Mouse (Mus musculus) right cerebral cortex, postnatal 36 days (tissue): ENCODE measurements at regions not wholly inside any gene's neighbourhood (a gene's known extent, or its start where the extent isn't known, plus 50 kb on each side); places are given as distances from the start of the nearest gene placed in this dataset.

Experiments used
- DNase-seq, 2 experiments: peaks; one replicate each; pipeline ENCODE4 v3.0.0; 2022; ENCODE audit warnings: low spot score in 2 of 2, mixed read lengths in 1 of 2

DNA sequence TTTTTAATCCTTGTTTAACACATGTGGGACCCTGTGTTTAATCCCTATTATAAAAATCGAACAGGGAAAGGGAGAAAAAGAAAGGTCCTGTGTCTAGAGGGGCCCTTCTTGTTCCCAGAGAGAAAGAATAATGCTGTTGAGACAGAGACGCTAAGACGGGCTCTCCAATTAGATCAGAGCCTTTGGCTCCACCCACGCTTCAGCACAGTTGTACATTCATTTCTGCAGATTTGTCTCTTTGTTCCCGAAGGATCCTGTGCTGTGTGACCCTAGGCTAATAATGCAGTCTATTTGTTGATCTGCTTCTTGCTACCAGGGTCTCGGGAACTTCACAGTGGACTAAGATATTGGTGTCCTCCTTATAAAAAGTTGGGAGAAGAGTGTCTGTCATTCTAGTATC, 92.0 kb downstream of the Cdc5l start:
- DNase-seq, result no peak

DNA sequence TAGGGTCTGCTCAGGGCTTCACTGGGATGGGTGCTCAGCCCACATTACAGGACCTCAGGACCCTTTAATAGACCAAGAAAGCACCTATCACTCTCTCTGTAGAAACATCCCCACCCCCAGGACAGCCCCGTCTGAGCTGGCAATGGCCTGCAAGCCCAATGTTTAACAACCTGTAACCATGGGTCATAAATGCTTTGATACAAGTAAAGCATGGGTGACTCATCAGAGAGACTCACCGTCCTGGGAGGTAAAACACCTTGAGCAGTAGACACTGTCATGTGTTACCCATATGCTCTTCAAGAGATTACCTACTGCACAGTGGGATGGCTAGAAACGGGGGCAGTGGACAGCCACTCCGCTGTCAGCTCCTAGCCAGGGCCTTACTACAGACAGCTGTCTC, 92.7 kb downstream of the Cdc5l start:
- no peak for DNase-seq

DNA sequence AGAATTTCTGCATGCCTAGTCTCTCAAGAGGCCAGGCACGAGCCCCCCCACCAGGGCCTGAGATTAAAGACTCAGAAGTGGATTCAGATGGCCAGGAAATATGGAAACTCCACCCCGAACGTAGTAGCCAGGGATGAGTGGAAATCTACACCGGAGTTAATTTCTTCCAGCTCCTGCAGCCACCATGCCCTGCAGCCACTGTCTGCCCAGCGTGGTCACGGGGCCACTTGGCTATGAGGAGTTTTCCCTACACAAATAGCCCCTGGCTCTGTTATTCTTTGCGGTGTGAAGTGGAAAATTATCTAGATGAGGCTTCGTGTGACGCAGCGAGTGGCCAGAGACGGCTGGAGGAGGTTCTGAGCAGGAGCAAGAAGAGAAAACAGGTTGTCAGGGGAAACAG, 94.3 kb downstream of the Cdc5l start:
- no peak for DNase-seq

DNA sequence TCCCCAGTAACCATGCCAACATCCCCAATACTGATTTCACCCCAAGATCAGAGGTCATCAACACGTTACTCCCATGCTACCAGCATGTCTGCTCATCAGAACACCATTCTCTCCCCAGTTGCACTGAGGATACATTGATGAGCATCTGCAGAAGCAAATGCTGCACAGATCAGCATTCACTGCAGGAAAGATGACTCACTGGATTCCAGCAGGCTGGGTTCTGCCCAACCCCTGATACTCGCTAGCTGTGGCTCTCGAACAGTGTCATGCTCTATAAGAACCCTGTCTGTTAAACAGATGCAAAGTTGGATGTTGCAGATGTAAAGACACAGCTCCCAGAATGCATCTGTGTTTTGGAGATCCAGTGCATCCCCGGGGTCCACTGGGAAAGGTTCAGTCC, 95.5 kb downstream of the Cdc5l start:
- DNase-seq, result no peak

DNA sequence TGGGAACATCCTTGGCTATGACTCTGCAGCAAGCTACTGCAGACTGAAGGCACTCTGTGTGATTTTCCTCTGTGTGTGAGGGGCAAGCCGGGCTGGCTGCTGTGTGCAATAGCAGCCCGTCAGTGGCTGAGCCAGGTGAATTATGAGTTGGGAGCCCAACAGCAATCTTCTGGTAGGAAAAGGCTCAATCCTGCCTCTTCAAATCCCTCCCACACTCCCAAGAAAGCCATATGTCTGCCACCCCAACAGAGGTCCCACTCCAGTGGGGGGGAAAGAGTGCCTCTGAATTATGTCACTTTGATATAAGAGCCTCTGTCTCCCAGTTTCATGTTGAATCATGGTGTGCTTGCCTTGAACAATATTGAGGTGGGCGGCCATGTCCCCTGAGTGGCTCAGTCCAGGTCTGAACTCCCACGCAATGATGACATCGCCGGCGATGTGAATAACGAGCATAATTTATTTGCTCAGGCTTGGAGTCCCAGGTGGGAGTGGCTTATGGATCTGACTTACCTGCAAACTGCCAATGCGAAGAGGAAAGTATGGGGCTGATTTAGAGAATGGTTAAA, 97.9 kb downstream of the Cdc5l start:
- DNase-seq, result no peak

DNA sequence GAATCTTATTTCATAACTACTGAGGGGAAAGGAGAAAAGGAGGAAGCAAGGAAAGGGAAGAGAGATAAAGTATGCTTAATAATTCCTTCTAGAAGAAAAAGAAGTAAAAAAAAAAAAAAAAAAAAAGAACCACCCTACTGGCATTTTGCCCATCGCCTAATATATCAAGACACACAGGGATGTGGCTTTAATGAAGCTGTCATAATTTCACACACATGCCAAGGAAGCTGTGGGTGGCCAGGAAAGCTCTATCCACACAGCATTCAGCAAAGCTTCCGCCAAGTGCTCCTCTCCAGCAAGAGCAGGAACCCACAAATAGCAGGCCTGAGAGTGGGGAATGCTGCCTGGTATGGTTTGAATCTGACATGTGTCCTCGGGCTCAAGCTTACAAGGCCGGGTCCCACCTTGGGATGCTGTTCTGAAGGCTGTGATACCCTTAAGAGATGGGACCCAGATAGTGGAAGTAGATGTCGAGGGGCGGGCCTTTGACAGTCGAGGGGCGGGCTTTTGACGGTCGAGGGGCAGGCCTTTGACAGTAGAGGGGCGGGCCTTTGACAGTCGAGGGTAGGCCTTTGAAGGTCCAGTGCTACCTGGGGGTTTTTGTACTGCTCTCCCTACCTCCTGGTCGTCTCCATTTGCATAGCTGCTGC, 98.7 kb downstream of the Cdc5l start:
- peak; percentile 17 to 36 for DNase-seq

DNA sequence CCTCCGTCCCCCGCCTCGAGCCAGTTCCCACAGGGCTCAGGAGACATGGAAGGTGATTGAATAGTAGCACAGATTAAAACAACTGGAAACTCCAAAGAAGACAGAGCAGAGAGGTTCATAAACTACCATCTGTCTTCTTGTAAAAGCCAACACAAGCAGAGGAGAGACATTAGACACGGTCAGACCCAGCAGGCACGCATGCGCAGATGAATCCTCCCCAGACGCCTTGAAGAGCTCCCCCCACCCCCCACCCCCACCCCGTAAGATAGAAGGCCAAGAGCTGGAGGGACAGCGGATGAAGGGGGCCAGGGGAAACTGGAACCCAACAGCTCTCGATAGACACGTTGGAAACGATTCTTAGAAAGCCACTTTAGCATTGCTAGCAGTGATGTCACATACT, 101.2 kb downstream of the Cdc5l start:
- no peak for DNase-seq

DNA sequence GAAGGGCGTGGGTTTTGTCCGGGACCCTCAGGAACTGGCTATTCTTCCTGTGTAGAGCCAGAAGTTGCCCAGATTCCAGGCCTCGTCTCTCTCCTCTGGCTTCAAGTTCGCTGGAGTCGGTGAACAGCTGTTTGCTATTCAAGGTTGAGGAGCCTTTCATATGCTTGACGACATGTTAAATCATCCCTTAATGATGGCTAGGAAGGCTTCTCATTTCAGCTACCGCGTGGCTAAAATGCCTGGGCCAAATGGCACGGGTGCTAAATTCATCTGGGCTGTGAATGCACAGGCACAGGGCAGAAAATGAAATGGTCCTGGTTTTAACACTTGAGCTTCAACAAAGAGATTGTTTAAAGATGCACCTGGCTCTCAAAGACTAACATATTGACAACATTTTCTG, 104.3 kb downstream of the Cdc5l start:
- no peak for DNase-seq

DNA sequence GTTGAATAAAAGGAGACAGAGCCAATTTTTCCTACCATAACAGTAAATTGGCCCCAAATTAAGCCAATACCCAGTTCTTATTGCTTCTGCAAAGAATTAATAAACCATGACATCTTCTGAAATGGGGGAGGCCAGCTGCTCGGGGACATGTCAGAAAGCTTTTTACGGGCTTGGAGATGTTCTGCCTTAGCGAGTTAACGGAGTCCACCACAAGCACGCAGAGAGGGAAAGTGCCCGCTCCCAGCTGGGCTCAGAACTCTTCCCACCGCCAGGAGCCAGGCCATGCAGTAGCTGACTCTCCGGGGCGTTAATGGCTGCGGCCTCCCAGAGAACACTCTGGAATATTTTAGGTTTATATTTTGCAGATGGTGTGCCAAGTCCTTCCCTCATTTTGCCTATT, 106.8 kb downstream of the Cdc5l start:
- no peak for DNase-seq

DNA sequence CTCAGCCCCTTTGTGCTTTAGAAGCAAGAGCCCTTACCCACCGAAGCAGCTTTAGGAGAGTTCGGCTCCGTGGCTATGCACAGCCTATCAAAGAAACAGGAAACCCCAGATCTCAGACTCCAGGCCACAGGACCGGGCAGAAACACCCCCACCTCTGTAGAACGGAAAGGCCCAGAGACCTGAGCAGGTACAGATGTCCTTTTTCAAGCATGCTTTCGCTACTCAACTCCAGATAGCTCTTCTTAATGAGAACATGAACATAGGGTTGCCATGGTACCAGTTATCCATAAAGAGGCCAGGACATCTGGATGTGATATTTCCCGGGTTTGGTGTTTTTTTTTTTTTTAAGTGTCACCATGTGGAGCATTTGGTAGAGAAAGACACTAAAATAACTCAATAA, 107.4 kb downstream of the Cdc5l start:
- DNase-seq, result no peak

DNA sequence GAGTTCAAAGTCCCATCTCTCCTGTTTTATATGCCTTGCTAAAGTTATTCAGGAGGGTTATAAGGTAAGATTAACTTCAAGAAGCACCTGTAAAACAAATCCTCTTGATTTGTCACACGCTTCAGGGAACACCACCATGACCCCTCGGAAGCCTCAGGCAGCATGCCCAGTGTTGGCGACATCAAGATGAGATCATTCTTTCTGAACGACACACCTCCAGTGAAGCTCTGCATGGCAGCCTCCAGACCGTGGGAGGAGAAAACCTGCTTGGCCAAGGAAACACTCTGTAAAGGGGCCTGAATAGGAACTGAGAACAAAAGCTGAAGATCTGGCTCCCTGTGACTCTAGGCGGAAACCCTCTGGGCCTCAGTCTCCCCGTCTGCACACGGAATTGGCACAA, 110.7 kb downstream of the Cdc5l start:
- no peak for DNase-seq

DNA sequence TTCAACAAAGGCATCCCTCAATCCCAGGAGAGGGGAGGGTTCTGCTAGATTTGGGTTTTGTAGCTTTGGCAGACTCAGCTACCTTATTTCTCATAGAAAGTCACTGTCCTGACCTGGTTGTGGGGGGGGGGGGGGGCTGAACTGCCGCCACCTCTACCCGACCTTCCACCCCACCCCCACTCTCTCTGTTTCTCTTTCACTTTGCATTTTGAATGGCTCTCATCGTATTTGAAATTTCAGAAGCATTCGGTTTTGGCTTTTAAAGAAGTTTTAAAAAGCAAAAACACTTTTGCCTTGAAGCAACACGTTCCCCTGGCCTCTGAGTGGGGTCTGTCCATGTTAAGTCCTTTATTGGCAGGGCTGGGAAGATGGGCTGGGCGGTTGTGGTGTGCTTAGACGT, 113.5 kb downstream of the Cdc5l start:
- no peak for DNase-seq

DNA sequence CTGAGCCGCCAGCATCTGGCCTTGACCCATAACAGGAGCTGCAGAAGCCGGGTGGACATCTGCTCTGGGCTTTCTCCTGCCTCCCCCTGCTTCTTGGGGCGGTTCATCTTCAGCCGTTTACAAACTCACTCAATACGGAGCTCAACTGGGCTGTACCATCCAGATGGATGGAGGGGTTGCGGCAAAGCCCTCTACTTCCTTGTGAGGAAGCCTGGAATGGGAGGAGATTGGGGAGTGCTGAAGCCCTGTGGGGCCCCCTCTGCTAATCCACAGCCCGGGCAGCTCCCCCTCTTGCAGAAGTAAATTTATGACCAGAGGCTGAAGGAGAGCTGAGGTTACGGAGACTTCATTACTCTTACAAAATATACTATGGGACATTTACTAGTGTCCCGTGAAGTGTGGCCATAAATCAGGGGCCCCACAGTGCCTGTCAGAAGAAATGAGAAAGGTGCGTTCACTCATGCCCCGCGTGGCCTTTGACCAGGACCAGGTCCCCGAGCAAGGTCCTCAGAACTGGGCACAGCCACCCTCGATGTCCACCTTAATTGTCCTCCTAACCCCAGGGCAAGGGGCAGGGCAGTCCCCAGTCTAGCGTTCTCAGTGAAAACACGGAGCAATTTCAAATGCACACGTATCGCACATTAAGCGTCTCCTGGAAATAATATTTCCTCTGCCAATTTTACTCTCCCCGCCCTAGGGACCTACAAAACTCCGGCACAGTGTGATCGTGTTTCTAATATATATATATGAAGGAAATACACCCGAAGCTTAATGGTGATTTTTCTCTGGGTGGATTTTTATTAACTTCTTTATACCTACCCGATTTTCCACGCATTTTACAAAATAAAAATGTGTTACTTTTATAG, 115.1 kb downstream of the Cdc5l start:
- no peak for DNase-seq

DNA sequence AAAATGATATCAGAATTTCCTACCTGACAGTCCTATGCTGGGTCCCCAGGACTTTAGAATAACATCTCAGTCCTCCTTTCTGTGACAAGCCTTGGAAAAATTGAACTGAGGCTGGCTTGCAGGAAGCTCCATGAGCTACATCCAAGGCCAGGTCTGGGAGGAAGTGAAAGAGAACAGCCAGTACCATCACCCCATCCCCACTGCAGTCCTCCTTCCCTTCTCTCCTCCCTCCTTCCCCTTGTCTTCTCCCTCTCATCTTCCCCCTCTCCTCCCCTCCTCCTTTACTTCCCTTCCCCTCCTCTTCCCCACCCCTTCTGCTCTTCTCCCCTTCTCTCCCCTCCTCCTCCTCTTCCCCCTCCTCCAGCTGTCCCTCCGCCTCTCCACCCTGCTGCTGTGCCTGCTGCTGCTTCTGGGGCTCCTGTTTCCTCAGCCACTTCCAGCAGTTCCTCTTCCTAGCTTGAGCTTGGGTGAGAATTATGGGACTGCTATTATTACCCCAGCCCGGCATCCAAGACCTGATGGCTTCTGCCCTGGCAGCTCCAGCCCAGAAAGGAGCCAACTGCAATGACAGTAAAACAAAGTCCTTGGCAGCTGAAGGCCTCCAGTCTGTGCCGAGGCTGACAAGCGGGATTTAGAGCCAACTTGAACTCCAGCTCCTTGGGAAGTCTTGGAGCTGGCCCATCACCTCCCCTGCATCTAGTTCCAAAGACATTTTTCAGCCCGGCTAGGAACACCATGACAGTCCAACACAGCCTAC, 120.8 kb downstream of the Cdc5l start:
- DNase-seq, result peak; percentile 14 to 43

DNA sequence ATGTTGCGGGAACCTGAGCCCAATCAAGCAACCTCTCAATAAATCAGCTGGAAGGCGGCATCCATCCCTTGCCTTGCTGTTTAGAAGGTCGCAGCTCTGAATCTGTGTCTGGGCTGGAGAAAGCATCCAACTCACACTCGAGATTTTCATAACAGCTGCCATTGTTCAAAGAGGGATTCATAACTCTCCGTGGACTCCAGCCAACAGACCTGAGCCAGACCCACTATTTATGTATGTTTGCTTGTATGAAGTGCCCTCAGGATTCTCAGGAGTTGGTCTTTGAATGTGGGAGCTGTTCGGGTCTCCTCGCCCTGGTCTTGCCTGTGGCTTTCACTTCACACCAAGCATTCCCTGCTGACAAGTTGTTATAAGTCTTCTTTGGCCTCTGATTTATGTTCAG, 127.0 kb downstream of the Cdc5l start:
- no peak for DNase-seq

DNA sequence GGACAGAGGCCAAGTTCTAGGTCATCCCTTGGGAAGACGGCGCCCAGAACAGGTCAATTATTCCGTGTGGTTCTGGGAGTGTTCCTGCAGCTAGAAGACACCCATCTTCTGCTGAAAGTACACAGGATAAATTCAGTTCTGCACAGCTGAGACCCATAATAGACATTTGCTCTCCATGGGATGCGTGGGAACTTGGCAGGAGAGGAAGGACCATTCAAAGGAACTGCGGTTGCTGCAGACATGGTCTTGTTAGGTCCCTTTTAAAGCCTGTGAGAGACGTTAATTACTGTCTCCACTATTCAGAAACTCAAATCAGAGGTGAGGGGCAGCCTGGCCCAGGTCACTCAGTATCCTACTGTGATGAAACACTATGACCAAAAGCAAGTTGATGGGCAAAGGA, 130.4 kb downstream of the Cdc5l start:
- peak in 1 of 2 experiments; percentile 11 for DNase-seq

DNA sequence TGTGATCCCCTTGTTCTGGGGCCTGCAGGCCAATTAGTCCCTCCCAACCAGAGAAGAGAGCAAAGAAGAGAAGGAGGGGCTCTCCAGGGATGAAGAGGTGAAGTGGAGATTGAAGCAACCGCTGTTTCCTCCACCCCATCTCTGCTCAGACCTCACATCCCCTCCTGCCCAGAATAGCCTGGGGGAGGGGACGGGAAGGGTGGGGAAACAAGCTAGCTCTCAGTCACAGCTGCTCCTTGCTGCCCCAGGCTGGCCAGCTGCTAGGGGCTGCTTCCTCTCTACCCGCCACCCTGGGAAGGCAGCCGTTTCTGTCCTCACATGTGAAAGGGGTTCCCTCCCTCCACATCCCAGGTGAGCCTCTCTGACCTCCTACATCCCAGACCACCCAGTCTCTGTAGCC, 135.2 kb downstream of the Cdc5l start:
- DNase-seq, result no peak

DNA sequence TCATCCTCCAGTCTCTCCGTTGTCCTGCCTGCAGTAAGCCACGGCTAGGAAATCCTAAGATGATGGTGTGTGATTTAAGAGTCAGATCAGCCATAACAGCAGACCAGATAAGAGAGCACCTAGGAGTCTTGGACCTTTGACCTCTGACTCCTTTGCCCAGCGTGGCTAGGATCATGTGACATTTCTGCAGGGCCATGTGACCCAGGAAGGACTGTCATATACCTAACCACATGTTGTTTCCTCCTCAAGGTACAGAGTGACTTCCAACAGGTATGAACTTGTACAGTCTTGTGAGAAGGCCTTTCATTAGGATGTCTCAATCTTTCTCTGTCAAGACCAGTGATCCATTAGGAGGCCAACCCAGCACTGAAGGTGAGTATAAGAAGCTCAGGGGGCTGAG, 135.7 kb downstream of the Cdc5l start:
- DNase-seq, result no peak

DNA sequence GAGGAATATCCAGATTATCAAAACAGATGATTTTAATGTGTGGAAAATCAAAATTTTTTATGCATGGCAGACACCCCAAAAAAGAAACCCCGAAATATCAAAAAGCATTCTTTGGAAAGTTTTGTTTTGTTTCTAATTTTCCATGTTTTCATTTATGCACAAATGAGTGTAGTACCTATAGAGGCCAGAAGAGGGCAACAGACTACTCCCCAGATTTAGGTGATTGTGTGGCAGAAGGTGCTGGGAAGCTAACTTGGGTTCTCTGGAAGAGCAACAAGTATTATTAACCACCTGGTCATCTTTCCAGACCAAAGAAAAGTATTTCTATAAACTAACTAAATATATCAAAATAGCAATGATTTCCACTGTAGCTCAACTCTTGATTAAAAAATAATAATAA, 137.2 kb downstream of the Cdc5l start:
- no peak for DNase-seq

DNA sequence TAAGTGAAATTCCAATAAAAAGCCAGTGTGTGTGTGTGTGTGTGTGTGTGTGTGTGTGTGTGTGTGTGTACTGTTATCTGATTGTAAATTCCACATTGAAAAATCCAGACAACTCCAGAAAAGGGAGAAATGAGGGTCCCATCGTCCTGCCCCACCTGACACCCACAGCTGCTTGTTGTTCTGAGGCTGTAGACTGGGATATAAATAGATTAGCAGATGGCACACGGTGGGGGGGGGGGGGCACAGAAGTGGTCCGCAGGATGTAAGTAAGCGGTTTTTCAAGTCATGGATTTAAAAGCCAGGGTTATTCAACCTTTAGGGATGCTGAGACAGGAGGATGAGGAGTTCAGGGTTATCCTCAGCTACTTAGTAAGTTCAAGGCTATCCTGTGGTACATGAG, 138.7 kb downstream of the Cdc5l start:
- no peak for DNase-seq

DNA sequence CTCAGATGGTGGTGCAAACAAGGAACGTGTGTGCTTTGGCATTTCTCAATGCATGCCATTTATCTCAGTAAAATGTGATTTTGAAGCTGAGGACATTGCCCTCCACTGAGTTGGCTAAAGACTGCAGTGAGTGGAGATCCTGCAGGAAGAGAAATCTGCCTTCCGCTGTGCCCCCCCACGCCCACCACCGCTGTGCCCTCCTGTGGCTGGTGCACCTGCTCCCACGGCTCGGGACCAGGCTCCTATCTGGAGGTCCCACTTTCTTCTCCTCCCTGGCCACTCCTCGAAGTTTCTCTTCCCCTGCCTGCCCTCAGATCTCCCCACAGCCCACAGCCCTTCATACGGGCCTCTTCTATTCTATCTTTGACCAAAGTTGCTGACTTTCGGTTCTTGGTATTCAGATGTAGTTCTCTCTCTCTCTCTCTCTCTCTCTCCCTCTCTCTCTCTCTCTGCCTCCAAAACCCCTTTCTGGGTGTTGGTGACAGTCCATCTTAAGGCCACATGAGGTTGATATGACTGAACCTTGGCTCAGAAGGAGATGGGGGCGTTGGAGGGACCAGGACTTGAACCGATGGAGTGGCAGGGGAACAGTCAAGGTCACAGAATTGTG, 139.2 kb downstream of the Cdc5l start:
- DNase-seq, result no peak

DNA sequence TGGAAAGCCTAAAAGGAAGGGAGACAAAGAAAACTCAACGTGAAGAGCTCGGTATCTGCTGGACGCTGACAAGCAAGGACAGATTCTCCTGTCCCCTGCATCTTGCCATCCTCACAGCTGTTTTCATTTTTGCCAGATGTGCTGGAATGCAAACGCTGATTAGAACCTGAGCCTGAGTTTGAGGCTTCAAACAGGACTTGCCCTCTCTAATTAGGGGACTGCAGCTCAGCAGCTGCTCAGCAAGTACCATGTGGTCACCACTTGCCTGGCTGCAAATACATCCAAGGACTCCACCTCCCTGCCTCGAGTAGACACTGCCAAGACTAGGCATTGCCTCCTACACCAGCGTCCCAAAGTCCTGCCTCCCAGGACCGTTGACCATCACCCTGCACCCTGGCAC, 140.7 kb downstream of the Cdc5l start:
- no peak for DNase-seq
